Mouse (Mus musculus): ENCODE results near the gene Clec1b.

DNA sequence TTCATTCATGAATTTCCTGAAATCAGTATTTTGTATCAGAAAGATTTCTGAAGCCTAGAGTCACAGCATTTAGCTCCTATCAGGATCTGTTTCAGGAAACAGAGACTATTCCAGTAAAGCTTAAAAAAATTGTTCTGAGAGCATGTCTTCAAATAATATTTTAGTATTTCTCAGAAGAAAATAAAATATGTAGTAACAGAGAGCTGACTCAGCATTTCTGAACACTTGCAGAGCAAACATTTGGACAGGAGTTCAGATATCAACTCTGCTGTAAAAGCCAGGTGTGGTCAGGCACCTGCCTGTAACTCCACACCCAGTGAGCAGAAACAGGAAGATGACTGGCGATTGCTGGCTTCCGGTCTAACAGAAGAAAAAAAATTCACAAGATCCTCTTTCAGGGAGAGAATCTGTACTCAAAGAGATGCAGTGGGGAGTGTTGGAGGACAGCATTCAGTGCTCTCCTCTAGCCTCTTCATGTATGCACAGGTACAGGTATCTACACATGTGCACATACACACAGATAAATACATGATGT is 22.1 kb upstream of the Clec1b start:
- TF ChIP-seq CTCF (IDR thresholded peaks at IDR 0.05; ENCODE audit: borderline replicate concordance, insufficient read depth, low read depth, low read length) (no peak), POLR2A (IDR thresholded peaks at IDR 0.05; ENCODE audit: borderline replicate concordance, insufficient read depth, low read length) (no peak)
